Mouse (Mus musculus): Measurements from ENCODE around the gene Morn3.

Gene Morn3

GRCm38 (mm10) chr5:123060706-123061401 lies 14.0 kb upstream of the Morn3 start:
- no peak for DNase-seq (ENCODE audit: low spot score in 2 of 2)

- DNase-seq (ENCODE audit: low spot score in 2 of 2) = no peak
These were observed 13.1 kb upstream of the Morn3 start for GRCm38 (mm10) chr5:123059757-123060520.

GRCm38 (mm10) chr5:123058251-123059102 lies 11.7 kb upstream of the Morn3 start:
- no peak for DNase-seq (ENCODE audit: low spot score in 2 of 2)

- DNase-seq (ENCODE audit: low spot score in 2 of 2) = peak; percentile 89 to 98
These were observed 10.8 kb upstream of the Morn3 start for GRCm38 (mm10) chr5:123057366-123058250.

- DNase-seq (ENCODE audit: low spot score in 2 of 2) = no peak
These were observed 4.9 kb upstream of the Morn3 start for GRCm38 (mm10) chr5:123051736-123052135.

- no peak for DNase-seq (ENCODE audit: low spot score in 2 of 2)
These were observed 4.1 kb upstream of the Morn3 start for GRCm38 (mm10) chr5:123050918-123051317.

- no peak for DNase-seq (ENCODE audit: low spot score in 2 of 2)
These were observed 2.5 kb upstream of the Morn3 start for GRCm38 (mm10) chr5:123049271-123049670.

- DNase-seq (ENCODE audit: low spot score in 2 of 2) = no peak
These were observed 1.1 kb downstream of the Morn3 start for GRCm38 (mm10) chr5:123045561-123046295.

GRCm38 (mm10) chr5:123043856-123044255 lies 3.0 kb downstream of the Morn3 start:
- DNase-seq (ENCODE audit: low spot score in 2 of 2) = no peak

GRCm38 (mm10) chr5:123040796-123041195 lies 6.0 kb downstream of the Morn3 start:
- no peak for DNase-seq (ENCODE audit: low spot score in 2 of 2)

GRCm38 (mm10) chr5:123039120-123039752 lies 7.6 kb downstream of the Morn3 start:
- DNase-seq (ENCODE audit: low spot score in 2 of 2) = no peak

GRCm38 (mm10) chr5:123038115-123038514 lies 8.7 kb downstream of the Morn3 start:
- DNase-seq (ENCODE audit: low spot score in 2 of 2) = no peak

GRCm38 (mm10) chr5:123035564-123035963 lies 11.3 kb downstream of the Morn3 start:
- no peak for DNase-seq (ENCODE audit: low spot score in 2 of 2)

GRCm38 (mm10) chr5:123035089-123035488 lies 11.7 kb downstream of the Morn3 start:
- DNase-seq (ENCODE audit: low spot score in 2 of 2) = no peak

GRCm38 (mm10) chr5:123033646-123034160 lies 13.1 kb downstream of the Morn3 start:
- DNase-seq (ENCODE audit: low spot score in 2 of 2) = no peak

- DNase-seq (ENCODE audit: low spot score in 2 of 2) = no peak
These were observed 15.5 kb downstream of the Morn3 start for GRCm38 (mm10) chr5:123031312-123031711.

- DNase-seq (ENCODE audit: low spot score in 2 of 2) = no peak
These were observed 17.1 kb downstream of the Morn3 start for GRCm38 (mm10) chr5:123029729-123030128.

- DNase-seq (ENCODE audit: low spot score in 2 of 2) = no peak
These were observed 19.4 kb downstream of the Morn3 start for GRCm38 (mm10) chr5:123027436-123027835.

- DNase-seq (ENCODE audit: low spot score in 2 of 2) = no peak
These were observed 20.4 kb downstream of the Morn3 start for GRCm38 (mm10) chr5:123026414-123026813.
